Mouse (Mus musculus) CD4-positive helper T cell, adult 2 months (primary cell): ENCODE data around the gene Pprc1.

Experiments used
- DNase-seq: peaks from one replicate; pipeline ENCODE4 v3.0.0-alpha.2; 2012; ENCODE audit warnings: low read depth, missing footprints, low spot score

The Pprc1 gene

GRCm38 (mm10) chr19:46044271-46044992, at the start of gene Pprc1:
Gene Pprc1 (plus strand): TSS chr19:46044886.
- peak; percentile 35 for DNase-seq

- peak; percentile 69 for DNase-seq
These were observed 47.3 kb upstream of the Pprc1 start for GRCm38 (mm10) chr19:45997365-45997764.

GRCm38 (mm10) chr19:45997785-45998693, 46.6 kb upstream of the Pprc1 start, which contains the start of gene Armh3:
Gene Armh3 (minus strand): TSS chr19:45998488.
- peak; percentile 94 for DNase-seq

- no peak for DNase-seq
These were observed 45.9 kb upstream of the Pprc1 start for GRCm38 (mm10) chr19:45998694-45999217.

GRCm38 (mm10) chr19:45999378-45999777, 45.3 kb upstream of the Pprc1 start:
- no peak for DNase-seq

- peak; percentile 69 for DNase-seq
These were observed 42.4 kb upstream of the Pprc1 start for GRCm38 (mm10) chr19:46002279-46002678.

- peak; percentile 91 for DNase-seq
These were observed 41.1 kb upstream of the Pprc1 start, which contains the start of gene Hps6 for GRCm38 (mm10) chr19:46003371-46004226. Gene Hps6 (plus strand): TSS chr19:46003508.

- DNase-seq, result no peak
These were observed 39.7 kb upstream of the Pprc1 start for GRCm38 (mm10) chr19:46004814-46005466.

GRCm38 (mm10) chr19:46005680-46006079, 39.0 kb upstream of the Pprc1 start:
- no peak for DNase-seq

GRCm38 (mm10) chr19:46014572-46015178, 30.0 kb upstream of the Pprc1 start:
- peak; percentile 81 for DNase-seq

GRCm38 (mm10) chr19:46016023-46016422, 28.7 kb upstream of the Pprc1 start:
- DNase-seq, result no peak

- no peak for DNase-seq
These were observed 19.7 kb upstream of the Pprc1 start for GRCm38 (mm10) chr19:46024959-46025358.

GRCm38 (mm10) chr19:46026567-46026966, 18.1 kb upstream of the Pprc1 start:
- no peak for DNase-seq

GRCm38 (mm10) chr19:46028747-46029320, 15.9 kb upstream of the Pprc1 start:
- peak; percentile 45 for DNase-seq

GRCm38 (mm10) chr19:46029652-46030051, 15.0 kb upstream of the Pprc1 start:
- DNase-seq, result no peak

GRCm38 (mm10) chr19:46030196-46030983, 14.3 kb upstream of the Pprc1 start:
- DNase-seq, result no peak

GRCm38 (mm10) chr19:46031689-46032432, 12.8 kb upstream of the Pprc1 start:
- DNase-seq, result no peak

GRCm38 (mm10) chr19:46032731-46033510, 11.8 kb upstream of the Pprc1 start:
- DNase-seq, result no peak
